In the genomic region with DNA sequence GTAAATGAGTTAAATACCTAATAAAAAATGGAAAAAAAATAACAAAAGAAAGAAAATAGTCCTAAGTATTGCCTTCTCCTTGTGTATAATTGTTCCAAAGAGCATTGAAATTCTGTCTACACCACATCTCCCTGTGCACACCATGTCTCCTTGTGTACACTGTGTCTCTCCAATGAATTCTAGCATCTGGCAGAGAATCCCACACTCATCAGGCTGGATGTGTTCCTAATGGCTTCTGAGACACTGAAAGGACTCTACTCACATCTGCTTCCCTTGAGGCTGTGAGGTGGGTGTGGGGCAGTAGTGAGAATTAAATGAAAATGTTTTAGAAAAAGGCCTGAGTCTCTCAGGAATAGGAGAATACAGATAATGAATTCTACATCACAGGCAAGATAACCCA, we compare ENCODE assay signal across 22 mouse cellular contexts.
A peak's percentile ranks its signal among the peaks of the same experiment; 100 is the strongest.
DNase-seq lines count a peak whose midpoint lies in the region; ATAC-seq lines count a peak whose summit lies in the region.
"Had no signal": no experiment of that assay in that cellular context is flagged by ENCODE, and none has a peak within 500 bp of the region (broad histone marks: within the 10 kb centered on the region; RNA-seq: fewer than 3 reads in every experiment).

No protein-coding gene starts in this region.

- no peaks in the 10 kb centered on the region for H3K27me3 ChIP-seq in heart, embryonic 16.5 days (ENCODE audit: control insufficient read depth, insufficient read depth, low read length)
- no peaks in the 10 kb centered on the region for H3K27me3 ChIP-seq in neural tube, embryonic 13.5 days
- H3K27me3 ChIP-seq: limb, embryonic 15.5 days; liver, embryonic 15.5 days; stomach, embryonic 15.5 days had no signal

- no peaks in the 10 kb centered on the region for H3K9me3 ChIP-seq in heart, embryonic 16.5 days (replicated peaks; ENCODE audit: control insufficient read depth, low read length)
- no peaks in the 10 kb centered on the region for H3K9me3 ChIP-seq in neural tube, embryonic 13.5 days
- H3K9me3 ChIP-seq: limb, embryonic 15.5 days; liver, embryonic 15.5 days; stomach, embryonic 15.5 days had no signal

- no peak overlapping the region for H3K4me2 ChIP-seq in heart, embryonic 16.5 days (ENCODE audit: low read depth, low read length)
- no peak overlapping the region for H3K4me2 ChIP-seq in neural tube, embryonic 13.5 days
- H3K4me2 ChIP-seq: heart, embryonic 11.5 days; limb, embryonic 15.5 days; liver, embryonic 15.5 days; stomach, embryonic 15.5 days had no signal

- intact Hi-C loops in heart, postnatal 14 days (cut with DNase I), result no loop called here

- H3K9ac ChIP-seq in heart, embryonic 16.5 days (ENCODE audit: low read length), result no peak overlapping the region
- H3K9ac ChIP-seq in neural tube, embryonic 13.5 days, result no peak overlapping the region
- H3K9ac ChIP-seq: limb, embryonic 15.5 days; liver, embryonic 15.5 days; stomach, embryonic 15.5 days had no signal

- peak; percentile 14 for DNase-seq in embryo, embryonic 10.5 days (ENCODE audit: low spot score)
- no peak for DNase-seq in embryo, embryonic 11 days
- no peak for DNase-seq in heart, postnatal 14 days
- no peak for DNase-seq in neural tube, embryonic 10.5 days (ENCODE audit: extremely low spot score, low spot score)
- DNase-seq in spleen, postnatal 36 days (ENCODE audit: low spot score in 2 of 2), result no peak
- DNase-seq in retina, postnatal 1 day, result no peak
- DNase-seq: adrenal gland, adult 2 months; cerebellum, adult 11 months; cerebellum, postnatal 14 days; kidney, adult 18-20 months; kidney, postnatal 10 days; layer of hippocampus, postnatal 36 days; right cerebral cortex, postnatal 14 days; thymus, adult 18-20 months had no signal

- peak overlapping the region; percentile 15 for H3K27ac ChIP-seq in heart, embryonic 16.5 days (ENCODE audit: low read length)
- peak overlapping the region; percentile 49; the same call in 1 of the 2 replicates for H3K27ac ChIP-seq in neural tube, embryonic 13.5 days (replicated peaks)
- H3K27ac ChIP-seq: limb, embryonic 15.5 days; liver, embryonic 15.5 days; macrophage; stomach, embryonic 15.5 days had no signal

- peaks cover 2% of the 10 kb centered on the region; the same call in 1 of the 2 replicates for H3K4me1 ChIP-seq in heart, embryonic 16.5 days (ENCODE audit: control insufficient read depth, insufficient read depth, low read length)
- H3K4me1 ChIP-seq in neural tube, embryonic 13.5 days (replicated peaks), result peaks cover 15% of the 10 kb centered on the region
- H3K4me1 ChIP-seq: limb, embryonic 15.5 days; liver, embryonic 15.5 days; stomach, embryonic 15.5 days had no signal

- no peaks in the 10 kb centered on the region for H3K36me3 ChIP-seq in heart, embryonic 16.5 days (ENCODE audit: control insufficient read depth, insufficient read depth)
- H3K36me3 ChIP-seq in neural tube, embryonic 13.5 days, result 0 out of 2 replicates have a peak, but pooled peaks cover 5% of the 10 kb centered on the region
- H3K36me3 ChIP-seq: limb, embryonic 15.5 days; liver, embryonic 15.5 days; stomach, embryonic 15.5 days had no signal

- ATAC-seq in heart, embryonic 16.5 days (replicated peaks; ENCODE audit: extremely low read depth, insufficient read depth, low FRiP score), result no peak
- peak; percentile 79; the same call in 1 of the 2 replicates for ATAC-seq in neural tube, embryonic 13.5 days (ENCODE audit: low read depth)
- ATAC-seq: forebrain, embryonic 14.5 days had no signal

- H3K4me3 ChIP-seq in heart, embryonic 16.5 days (ENCODE audit: low read length), result no peak overlapping the region
- H3K4me3 ChIP-seq in neural tube, embryonic 13.5 days, result no peak overlapping the region
- H3K4me3 ChIP-seq: limb, embryonic 15.5 days; liver, embryonic 15.5 days; stomach, embryonic 15.5 days had no signal
